Mouse (Mus musculus): ENCODE results near the gene Aldh16a1.

DNA sequence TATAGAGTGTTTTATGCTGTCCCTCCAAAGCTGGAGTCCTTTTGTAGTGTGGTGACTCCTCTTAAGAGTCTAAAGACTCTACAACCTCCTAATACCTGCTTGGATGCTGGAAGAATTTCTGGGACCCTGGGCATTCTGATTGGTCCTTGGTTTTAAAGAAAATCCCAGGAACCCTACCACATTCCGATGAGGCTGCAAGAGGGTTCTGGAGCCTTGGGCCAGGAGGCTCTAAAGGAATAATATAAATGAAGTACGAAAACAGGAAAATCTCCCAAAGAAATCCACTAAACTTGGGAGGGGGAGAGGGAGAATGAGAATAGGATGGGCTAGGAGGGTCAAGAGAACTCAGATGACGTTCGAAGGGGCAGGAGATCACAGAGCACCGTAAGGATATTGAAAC lies 798 bp downstream of the Aldh16a1 start:
- no peak for TF ChIP-seq CTCF (IDR thresholded peaks at IDR 0.05)
- no peak for TF ChIP-seq EP300 (IDR thresholded peaks at IDR 0.05)
